Mouse (Mus musculus) embryonic fibroblast, embryonic 13.5 days (primary cell): ENCODE data around the gene Gria1.

ENCODE experiments used
- CTCF ChIP-seq: IDR thresholded peaks from 2 replicates; pipeline ENCODE4 v1.5.1; 2011; ENCODE audit warnings: mild to moderate bottlenecking, control low read depth, low read length, moderate library complexity, borderline replicate concordance; ENCODE audit not compliant: insufficient read depth
- POLR2A ChIP-seq: IDR thresholded peaks from 2 replicates; pipeline ENCODE4 v1.6.1; 2011; ENCODE audit warnings: low read depth, mild to moderate bottlenecking, control low read depth, low read length, moderate library complexity

- TF ChIP-seq CTCF = no peak
- no peak for TF ChIP-seq POLR2A
Measured at GRCm38 (mm10) chr11:57010611-57011010, 576 bp upstream of the Gria1 start.
